Mouse (Mus musculus) stomach, postnatal 0 days (tissue): ENCODE measurements around the gene Rag2.

Experiments used
- CTCF ChIP-seq: IDR thresholded peaks from 2 replicates; pipeline ENCODE4 v1.5.1; 2016; ENCODE audit warnings: antibody characterized with exemption, low read depth, mild to moderate bottlenecking, moderate library complexity
- EP300 ChIP-seq: optimal IDR thresholded peaks from 2 replicates; pipeline ENCODE3; 2016; ENCODE audit warnings: antibody characterized with exemption

- TF ChIP-seq CTCF (no peak), EP300 (no peak)
Observed at GRCm38 (mm10) chr2:101618373-101618772, 6.1 kb upstream of the Rag2 start.
